In the genomic region with DNA sequence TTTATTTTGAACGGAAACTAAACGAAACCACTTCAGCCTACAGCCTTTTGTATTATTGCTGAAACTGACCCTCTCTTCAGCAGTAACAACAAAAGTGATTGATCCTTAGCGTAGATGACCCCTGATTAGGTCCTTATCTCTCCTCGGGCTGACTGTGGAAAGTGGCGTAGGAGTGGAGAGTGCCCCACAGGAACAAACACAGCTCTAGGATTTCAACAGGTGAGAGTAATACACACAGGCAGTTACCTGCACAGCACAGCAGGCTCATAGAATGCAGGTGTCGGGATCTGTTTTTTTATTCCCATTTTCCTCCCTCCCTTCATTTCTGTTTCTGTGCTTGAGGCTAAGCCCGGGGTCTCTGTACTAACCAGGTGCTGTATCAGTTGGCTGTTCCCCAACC, we compare ENCODE assay signal across 23 mouse cellular contexts. TPM values are rescaled to one million over a fixed set of nuclear protein-coding genes. Genes with fewer than 3 reads are reported as not detected.
DNase-seq lines count a peak whose midpoint lies in the region; ATAC-seq and TF ChIP-seq lines count a peak whose summit lies in the region.
"Had no signal": no experiment of that assay in that cellular context is flagged by ENCODE, and none has a peak within 500 bp of the region (broad histone marks: within the 10 kb centered on the region; RNA-seq: fewer than 3 reads in every experiment).

No protein-coding gene starts in this region.

- intact Hi-C loops in heart, postnatal 14 days (cut with DNase I) = no loop called here

- DNase-seq in heart, postnatal 14 days = no peak
- no peak for DNase-seq in neural tube, embryonic 10.5 days (ENCODE audit: extremely low spot score, low spot score)
- no peak for DNase-seq in limb, embryonic 14.5 days (ENCODE audit: low spot score)
- no peak for DNase-seq in gastrocnemius, adult 8-10 months (ENCODE audit: low spot score in 2 of 2)
- DNase-seq: adrenal gland, postnatal 36 days; cerebellum, adult 9-10 months; forebrain, postnatal 0 days; gastrocnemius, postnatal 25 days; heart, adult 2 months; kidney, adult 18-20 months; layer of hippocampus, adult 9-11 months; right cerebral cortex, adult 18-20 months; thymus, adult 2 months had no signal

- peaks cover 4% of the 10 kb centered on the region; the same call in 1 of the 2 replicates for H3K4me1 ChIP-seq in heart, embryonic 13.5 days
- peaks cover 11% of the 10 kb centered on the region for H3K4me1 ChIP-seq in neural tube, embryonic 15.5 days
- peaks cover 15% of the 10 kb centered on the region for H3K4me1 ChIP-seq in limb, embryonic 14.5 days (ENCODE audit: control insufficient read depth, insufficient read depth, low read length)
- H3K4me1 ChIP-seq: midbrain, embryonic 10.5 days had no signal

- H3K27me3 ChIP-seq in heart, embryonic 13.5 days (replicated peaks) = no peaks in the 10 kb centered on the region
- no peaks in the 10 kb centered on the region for H3K27me3 ChIP-seq in neural tube, embryonic 15.5 days (replicated peaks)
- no peaks in the 10 kb centered on the region for H3K27me3 ChIP-seq in limb, embryonic 14.5 days (ENCODE audit: control insufficient read depth, insufficient read depth, low read length)
- H3K27me3 ChIP-seq: lung, embryonic 15.5 days had no signal

- H3K9ac ChIP-seq in heart, embryonic 13.5 days = no peak overlapping the region
- no peak overlapping the region for H3K9ac ChIP-seq in neural tube, embryonic 15.5 days (replicated peaks)
- no peak overlapping the region for H3K9ac ChIP-seq in limb, embryonic 14.5 days (ENCODE audit: low read depth, low read length, severe bottlenecking)
- H3K9ac ChIP-seq: forebrain, postnatal 0 days; lung, embryonic 15.5 days had no signal

- WGBS in heart, embryonic 13.5 days = 52% methylated on average over 7 of the region's 7 CpGs
- 73% methylated on average over 7 of the region's 7 CpGs for WGBS in neural tube, embryonic 15.5 days
- 20% methylated on average over 7 of the region's 7 CpGs for WGBS in limb, embryonic 14.5 days

- no peak for TF ChIP-seq POLR2A in limb, embryonic 14.5 days (IDR thresholded peaks at IDR 0.05; ENCODE audit: borderline replicate concordance, extremely low read depth, insufficient read depth, insufficient read length)

- no peak overlapping the region for H3K27ac ChIP-seq in heart, embryonic 13.5 days (replicated peaks)
- no peak overlapping the region for H3K27ac ChIP-seq in neural tube, embryonic 15.5 days (replicated peaks)
- H3K27ac ChIP-seq in limb, embryonic 14.5 days (replicated peaks; ENCODE audit: low read depth, low read length) = no peak overlapping the region
- H3K27ac ChIP-seq: heart, adult 2 months; hindbrain, embryonic 10.5 days; hindbrain, postnatal 0 days; kidney, postnatal 0 days; lung, embryonic 15.5 days; midbrain, embryonic 10.5 days had no signal

- H3K4me2 ChIP-seq in heart, embryonic 13.5 days = peak overlapping the region; percentile 33
- 0 out of 2 replicates have a peak overlapping the region, but pooled peaks have one; percentile 13 for H3K4me2 ChIP-seq in neural tube, embryonic 15.5 days
- H3K4me2 ChIP-seq in limb, embryonic 14.5 days (replicated peaks; ENCODE audit: low read depth, low read length, severe bottlenecking) = peak overlapping the region; percentile 29
- H3K4me2 ChIP-seq: lung, embryonic 15.5 days had no signal

- ATAC-seq in heart, embryonic 13.5 days (ENCODE audit: extremely low read depth, insufficient number of reproducible peaks, low FRiP score, low TSS enrichment) = no peak
- peak; percentile 8; the same call in 1 of the 2 replicates for ATAC-seq in neural tube, embryonic 15.5 days (ENCODE audit: low FRiP score)
- no peak; the same call in 1 of the 2 replicates for ATAC-seq in limb, embryonic 14.5 days (ENCODE audit: low FRiP score, low read depth)
- ATAC-seq in erythroblast, adult 5-6 weeks (replicated peaks; ENCODE audit: low FRiP score, poor library complexity, severe bottlenecking) = no peak
- ATAC-seq: forebrain, postnatal 0 days; hindbrain, postnatal 0 days; midbrain, embryonic 16.5 days had no signal

- H3K36me3 ChIP-seq in heart, embryonic 13.5 days = no peaks in the 10 kb centered on the region
- H3K36me3 ChIP-seq in neural tube, embryonic 15.5 days = no peaks in the 10 kb centered on the region
- H3K36me3 ChIP-seq in limb, embryonic 14.5 days (ENCODE audit: control insufficient read depth, insufficient read depth, low read length) = no peaks in the 10 kb centered on the region
- H3K36me3 ChIP-seq: hindbrain, embryonic 10.5 days; lung, embryonic 15.5 days; midbrain, embryonic 10.5 days had no signal

- H3K9me3 ChIP-seq in heart, embryonic 13.5 days = no peaks in the 10 kb centered on the region
- no peaks in the 10 kb centered on the region for H3K9me3 ChIP-seq in neural tube, embryonic 15.5 days (replicated peaks)
- H3K9me3 ChIP-seq in limb, embryonic 14.5 days (ENCODE audit: control insufficient read depth, low read length) = no peaks in the 10 kb centered on the region
- H3K9me3 ChIP-seq: hindbrain, embryonic 10.5 days; lung, embryonic 15.5 days; midbrain, embryonic 10.5 days had no signal

- H3K4me3 ChIP-seq in heart, embryonic 13.5 days = no peak overlapping the region
- no peak overlapping the region for H3K4me3 ChIP-seq in neural tube, embryonic 15.5 days (replicated peaks)
- no peak overlapping the region for H3K4me3 ChIP-seq in limb, embryonic 14.5 days (replicated peaks; ENCODE audit: low read length)
- H3K4me3 ChIP-seq: heart, adult 2 months; hindbrain, embryonic 10.5 days; lung, embryonic 15.5 days; midbrain, embryonic 10.5 days; myocyte had no signal

RNA-seq across cellular contexts. Expression of a gene that starts 7.1 kb away (rescaled TPM):
- polyA plus RNA-seq in heart, embryonic 13.5 days (2015; fragmentation: Nextera tagmentation; extraction: Ambion mirVana) = 3.9 and 5.9 TPM in 2 replicates
- total RNA-seq in heart, postnatal 14 days (2021) = 1 to 10 TPM; 8.6 TPM
- 69.0 and 81.5 TPM in 2 replicates for polyA plus RNA-seq in neural tube, embryonic 15.5 days (2015; fragmentation: Nextera tagmentation; extraction: Ambion mirVana)
- 2.9 TPM in 2 replicates for polyA plus RNA-seq in limb, embryonic 14.5 days (2012; rRNA removed)
- polyA plus RNA-seq in limb, embryonic 14.5 days (2014; fragmentation: Nextera tagmentation; extraction: Ambion mirVana) = 12.8 and 13.9 TPM in 2 replicates
- total RNA-seq in erythroblast, adult 5-6 weeks (2015; ENCODE audit: low replicate concordance) = 0.96 and 3.3 TPM in 2 replicates
- total RNA-seq in erythroblast, adult 5-6 weeks (2017; ENCODE audit: low replicate concordance) = 1.8 and 9.5 TPM in 2 replicates
- total RNA-seq in gastrocnemius, adult 8-10 months (2022) = 1 to 10 TPM in 2 of 4 experiments, under 1 TPM in 2; 0.63 to 1.1 (median 0.90) TPM
